In the genomic region with DNA sequence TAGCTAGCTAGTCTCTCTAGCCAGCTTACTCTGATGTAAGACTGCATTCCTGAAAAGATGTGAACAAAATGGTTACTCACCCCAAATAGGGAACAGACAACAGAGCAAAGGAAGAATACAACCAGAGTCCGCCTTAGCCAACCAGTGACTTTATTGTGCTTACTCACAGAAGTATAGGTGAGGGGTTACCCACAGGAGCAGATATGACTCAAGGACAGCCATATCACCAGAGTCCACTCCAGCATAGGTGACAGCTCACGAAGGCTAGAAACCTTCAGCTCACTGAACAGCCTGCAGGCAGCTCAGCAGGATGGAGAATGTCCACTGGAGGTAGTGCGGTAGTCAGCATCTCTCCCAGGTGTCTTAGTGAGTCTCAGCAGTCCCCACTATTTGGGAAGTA, we compare ENCODE assay signal across 22 mouse cellular contexts. TPM values are rescaled to one million over a fixed set of nuclear protein-coding genes. Genes with fewer than 3 reads are reported as not detected.
A peak's percentile ranks its signal among the peaks of the same experiment; 100 is the strongest.
DNase-seq lines count a peak whose midpoint lies in the region; ATAC-seq and TF ChIP-seq lines count a peak whose summit lies in the region.
"Had no signal": no experiment of that assay in that cellular context is flagged by ENCODE, and none has a peak within 500 bp of the region (broad histone marks: within the 10 kb centered on the region; RNA-seq: fewer than 3 reads in every experiment).

No protein-coding gene starts in this region.

- peak; percentile 72 for DNase-seq in heart, adult 11 months
- no peak for DNase-seq in heart, adult 9 months (ENCODE audit: low spot score in 2 of 2)
- DNase-seq in midbrain, embryonic 11.5 days (ENCODE audit: low spot score, missing footprints) = peak; percentile 62
- no peak for DNase-seq in adrenal gland, adult (ENCODE audit: inconsistent age in 2 of 2, low spot score in 1 of 2)
- DNase-seq in spleen, postnatal 10 days (ENCODE audit: low spot score in 2 of 2) = no peak
- DNase-seq: adrenal gland, adult 2 months; adrenal gland, postnatal 10 days; adrenal gland, postnatal 25 days; cerebellum, adult 11-12 months; cerebellum, adult 2 months; cerebellum, adult 9-10 months; cerebellum, postnatal 10 days; cerebellum, postnatal 25 days; forebrain, postnatal 0 days had no signal

- H3K27ac ChIP-seq in midbrain, embryonic 11.5 days (ENCODE audit: low read depth, low read length) = no peak overlapping the region
- H3K27ac ChIP-seq in midbrain, embryonic 16.5 days (ENCODE audit: low read length) = no peak overlapping the region
- peak overlapping the region; percentile 43 for H3K27ac ChIP-seq in small intestine, adult 2 months (ENCODE audit: insufficient read depth, low read depth, low read length)
- H3K27ac ChIP-seq: embryonic facial prominence, embryonic 10.5 days; embryonic facial prominence, embryonic 12.5 days; forebrain, embryonic 13.5 days; forebrain, embryonic 15.5 days had no signal

- no peak for ATAC-seq in midbrain, embryonic 11.5 days (ENCODE audit: low FRiP score)
- no peak for ATAC-seq in midbrain, embryonic 16.5 days
- ATAC-seq: activated CD4-positive, CD25-positive, alpha-beta regulatory T cell, adult 4 months; forebrain, embryonic 13.5 days; forebrain, embryonic 15.5 days; forebrain, postnatal 0 days; Patski had no signal

- H3K4me3 ChIP-seq in midbrain, embryonic 11.5 days (ENCODE audit: low read depth, low read length) = no peak overlapping the region
- no peak overlapping the region for H3K4me3 ChIP-seq in midbrain, embryonic 16.5 days (ENCODE audit: low read depth, low read length)
- H3K4me3 ChIP-seq in small intestine, adult 2 months (ENCODE audit: low read depth, low read length) = no peak overlapping the region
- H3K4me3 ChIP-seq: embryonic facial prominence, embryonic 10.5 days; embryonic facial prominence, embryonic 12.5 days; forebrain, embryonic 13.5 days; forebrain, embryonic 15.5 days had no signal

- H3K4me2 ChIP-seq in midbrain, embryonic 11.5 days = no peak overlapping the region
- H3K4me2 ChIP-seq in midbrain, embryonic 16.5 days (ENCODE audit: low read length) = no peak overlapping the region
- H3K4me2 ChIP-seq: embryonic facial prominence, embryonic 12.5 days; forebrain, embryonic 13.5 days; forebrain, embryonic 15.5 days had no signal

- no peak overlapping the region for H3K9ac ChIP-seq in midbrain, embryonic 11.5 days (ENCODE audit: low read length)
- no peak overlapping the region for H3K9ac ChIP-seq in midbrain, embryonic 16.5 days (ENCODE audit: low read depth, low read length)
- H3K9ac ChIP-seq: embryonic facial prominence, embryonic 12.5 days; forebrain, embryonic 13.5 days; forebrain, embryonic 15.5 days; forebrain, postnatal 0 days had no signal

- H3K4me1 ChIP-seq in midbrain, embryonic 11.5 days (ENCODE audit: control insufficient read depth, insufficient read depth, low read length) = no peaks in the 10 kb centered on the region
- no peaks in the 10 kb centered on the region for H3K4me1 ChIP-seq in midbrain, embryonic 16.5 days (ENCODE audit: control insufficient read depth, insufficient read depth, low read length)
- H3K4me1 ChIP-seq in small intestine, adult 2 months (ENCODE audit: control insufficient read depth, insufficient read depth, insufficient read length, low read length) = peaks cover 21% of the 10 kb centered on the region
- H3K4me1 ChIP-seq: embryonic facial prominence, embryonic 12.5 days; forebrain, embryonic 13.5 days; forebrain, embryonic 15.5 days had no signal

- no peaks in the 10 kb centered on the region for H3K36me3 ChIP-seq in midbrain, embryonic 11.5 days (ENCODE audit: control insufficient read depth, insufficient read depth, low read length)
- no peaks in the 10 kb centered on the region for H3K36me3 ChIP-seq in midbrain, embryonic 16.5 days (ENCODE audit: control insufficient read depth, insufficient read depth, low read length)
- no peaks in the 10 kb centered on the region for H3K36me3 ChIP-seq in small intestine, adult 2 months (ENCODE audit: control insufficient read depth, insufficient read depth, low read length)
- H3K36me3 ChIP-seq: embryonic facial prominence, embryonic 10.5 days; embryonic facial prominence, embryonic 12.5 days; forebrain, embryonic 15.5 days had no signal

- TF ChIP-seq POLR2A in small intestine, adult 2 months (IDR thresholded peaks at IDR 0.05; ENCODE audit: low read depth, low read length) = no peak

- no peaks in the 10 kb centered on the region for H3K9me3 ChIP-seq in midbrain, embryonic 11.5 days (ENCODE audit: control insufficient read depth, low read length)
- H3K9me3 ChIP-seq in midbrain, embryonic 16.5 days (replicated peaks; ENCODE audit: control insufficient read depth, low read length, poor library complexity, severe bottlenecking) = no peaks in the 10 kb centered on the region
- H3K9me3 ChIP-seq: embryonic facial prominence, embryonic 10.5 days; embryonic facial prominence, embryonic 12.5 days; forebrain, embryonic 13.5 days; forebrain, embryonic 15.5 days had no signal

- no peak for TF ChIP-seq CTCF in small intestine, adult 2 months (IDR thresholded peaks at IDR 0.05; ENCODE audit: extremely low read depth, insufficient read length, insufficient replicate concordance, low read depth, low read length)

- 84% methylated on average over 3 of the region's 3 CpGs for WGBS in midbrain, embryonic 11.5 days
- 90% methylated on average over 3 of the region's 3 CpGs for WGBS in midbrain, embryonic 16.5 days
- WGBS in small intestine, adult 2 months = 75% methylated on average over 3 of the region's 3 CpGs

- no peaks in the 10 kb centered on the region for H3K27me3 ChIP-seq in midbrain, embryonic 11.5 days (ENCODE audit: control insufficient read depth, insufficient read depth, low read length)
- no peaks in the 10 kb centered on the region for H3K27me3 ChIP-seq in midbrain, embryonic 16.5 days (ENCODE audit: control insufficient read depth, insufficient read depth, low read depth, low read length)
- no peaks in the 10 kb centered on the region for H3K27me3 ChIP-seq in small intestine, adult 2 months (ENCODE audit: control insufficient read depth, insufficient read depth, low read length)
- H3K27me3 ChIP-seq: embryonic facial prominence, embryonic 12.5 days; forebrain, embryonic 13.5 days; forebrain, embryonic 15.5 days; Patski had no signal

RNA-seq across cellular contexts. Expression of gene Chka, which starts 21.7 kb away (rescaled TPM):
- polyA plus RNA-seq in midbrain, embryonic 11.5 days (2014; fragmentation: Nextera tagmentation; extraction: Ambion mirVana) = 50.5 and 53.0 TPM in 2 replicates
- polyA plus RNA-seq in midbrain, embryonic 16.5 days (2015; fragmentation: Nextera tagmentation; extraction: Ambion mirVana) = 56.1 and 61.8 TPM in 2 replicates
- polyA plus RNA-seq in small intestine, adult 2 months (2012; rRNA removed) = 85.2 and 214 TPM in 2 replicates

Comparison
In these comparisons a context has a peak if more than half of its experiments do, and no peak if none do; other contexts are left out.
1. DNase-seq: peak in heart, adult 11 months (single experiment) and midbrain, embryonic 11.5 days (single experiment); none in heart, adult 9 months (0 of 2), adrenal gland, adult (0 of 2) and spleen, postnatal 10 days (0 of 2).